Mouse (Mus musculus) liver, adult 2 months (tissue): Measurements from ENCODE around the gene Snx3. TPM values are rescaled to one million over a fixed set of nuclear protein-coding genes. Genes with fewer than 3 reads are reported as not detected.

Experiments used
- DNase-seq: peaks from one replicate; pipeline ENCODE4 v3.0.0-alpha.2; 2011; ENCODE audit warnings: low read depth, low spot score; ENCODE audit errors: extremely low read depth
- H3K27ac ChIP-seq: fragments of 200-500 bp; replicated peaks from 2 replicates; pipeline ENCODE4 v1.5.1; 2012; ENCODE audit warnings: low read depth, mild to moderate bottlenecking, control low read depth, inconsistent platforms, low read length; ENCODE audit not compliant: insufficient read depth
- H3K27me3 ChIP-seq: fragments of 200-500 bp; 2 replicates; pipeline ENCODE4 v1.6.1; 2012; ENCODE audit warnings: mild to moderate bottlenecking, moderate library complexity, low read length, inconsistent platforms; ENCODE audit not compliant: control insufficient read depth, insufficient read depth
- H3K36me3 ChIP-seq: fragments of 200-500 bp; 2 replicates; pipeline ENCODE4 v1.6.1; 2012; ENCODE audit warnings: low read length, inconsistent platforms; ENCODE audit not compliant: control insufficient read depth, insufficient read depth
- H3K4me1 ChIP-seq: fragments of 200-500 bp; 2 replicates; pipeline ENCODE4 v1.6.1; 2011; ENCODE audit warnings: low read length; ENCODE audit not compliant: control insufficient read depth, insufficient read depth
- H3K4me3 ChIP-seq: fragments of 200-500 bp; 2 replicates; pipeline ENCODE4 v1.5.1; 2011; ENCODE audit warnings: low read depth, mild to moderate bottlenecking, control low read depth, low read length, moderate library complexity; ENCODE audit not compliant: insufficient read depth
- H3K79me2 ChIP-seq: fragments of 200-500 bp; 2 replicates; pipeline ENCODE4 v1.6.1; 2012; ENCODE audit warnings: inconsistent platforms, mild to moderate bottlenecking, low read length, moderate library complexity; ENCODE audit not compliant: control insufficient read depth, insufficient read depth
- H3K9ac ChIP-seq: fragments of 200-500 bp; 2 replicates; pipeline ENCODE4 v1.6.1; 2012; ENCODE audit warnings: low read depth, mild to moderate bottlenecking, control low read depth, inconsistent platforms, low read length
- CTCF ChIP-seq: fragments of 200-500 bp; IDR thresholded peaks from 2 replicates; pipeline ENCODE4 v1.5.1; 2011; ENCODE audit warnings: low read depth, low read length, control low read depth
- POLR2A ChIP-seq: fragments of 200-500 bp; IDR thresholded peaks from 2 replicates; pipeline ENCODE4 v1.6.1; 2011; ENCODE audit warnings: low read length, control low read depth; ENCODE audit not compliant: insufficient read depth; ENCODE audit errors: extremely low read depth
- WGBS: fragments of 180-500 bp; shearing (Covaris S2); methylation state at CpG from one replicate; pipeline ENCODE4 v1.1.7; 2018; 5-methylcytosine and 5-hydroxymethylcytosine counted together
- polyA plus RNA-seq: library from polyadenylated mRNA; depleted of rRNA; stranded (reverse); fragments of >200 nt; gene quantifications from 2 replicates; pipeline ENCODE4 v1.2.3, GENCODE M21; 2012
- total RNA-seq: library from RNA; depleted of rRNA; stranded (reverse); fragments of >200 nt; gene quantifications from 2 replicates; pipeline ENCODE4 v1.2.3, GENCODE M21; 2014

Gene Snx3
- total and polyA plus RNA-seq, 2 experiments = 26.9 to 146 TPM

DNA sequence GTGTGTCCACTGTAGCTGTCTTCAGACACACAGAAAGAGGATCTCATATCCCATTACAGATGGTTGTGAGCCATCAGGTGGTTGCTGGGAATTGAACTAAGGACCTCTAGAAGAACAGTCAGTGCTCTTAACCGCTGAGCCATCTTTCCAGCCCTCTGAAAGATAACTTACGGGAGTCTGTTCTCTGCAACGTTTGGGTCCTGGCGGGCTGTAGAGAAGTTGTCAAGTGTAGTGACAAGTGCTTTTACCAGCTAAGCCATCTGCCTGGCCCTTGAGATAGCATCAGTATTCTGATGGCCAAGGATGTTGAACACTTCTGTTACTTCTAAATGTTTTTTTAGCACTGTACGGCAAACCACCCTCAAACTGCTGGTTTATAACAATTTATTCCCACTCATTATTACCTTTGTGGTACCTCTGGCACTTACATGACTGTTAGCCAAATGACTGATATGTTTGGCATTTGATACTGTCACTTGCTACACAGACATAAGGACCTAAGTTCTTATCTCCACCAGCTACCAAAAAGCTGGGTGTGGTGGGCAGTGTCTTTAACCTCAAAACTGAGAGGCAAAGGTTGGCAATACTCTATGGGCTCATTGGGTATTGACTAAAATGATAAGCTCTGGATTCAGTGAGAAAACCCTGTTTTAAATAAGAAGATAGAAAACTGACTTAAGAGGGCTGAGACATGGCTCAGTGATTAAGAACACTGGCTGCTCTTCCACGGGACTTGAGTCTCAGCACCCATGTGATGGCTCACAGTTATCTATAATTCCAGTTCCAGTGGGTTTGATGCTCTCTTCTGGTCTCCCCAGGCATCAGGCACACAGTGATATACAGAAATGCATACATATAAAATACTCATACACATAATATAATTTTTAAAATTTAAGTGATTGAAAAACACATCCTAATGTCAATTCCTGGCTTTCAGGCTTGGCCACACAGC is 9.6 kb downstream of the Snx3 start:
- no peak overlapping the region for H3K27ac ChIP-seq
- peaks cover 1% of the 10 kb centered on the region for H3K36me3 ChIP-seq
- H3K4me1 ChIP-seq = peaks cover 9% of the 10 kb centered on the region
- DNase-seq = no peak
- H3K4me3 ChIP-seq = no peak overlapping the region
- no peak overlapping the region for H3K9ac ChIP-seq
- WGBS = 93% methylated on average over 6 of the region's 6 CpGs
- H3K27me3 ChIP-seq = no peaks in the 10 kb centered on the region
- peaks cover 42% of the 10 kb centered on the region; the same call in 1 of the 2 replicates for H3K79me2 ChIP-seq
- TF ChIP-seq POLR2A = no peak

DNA sequence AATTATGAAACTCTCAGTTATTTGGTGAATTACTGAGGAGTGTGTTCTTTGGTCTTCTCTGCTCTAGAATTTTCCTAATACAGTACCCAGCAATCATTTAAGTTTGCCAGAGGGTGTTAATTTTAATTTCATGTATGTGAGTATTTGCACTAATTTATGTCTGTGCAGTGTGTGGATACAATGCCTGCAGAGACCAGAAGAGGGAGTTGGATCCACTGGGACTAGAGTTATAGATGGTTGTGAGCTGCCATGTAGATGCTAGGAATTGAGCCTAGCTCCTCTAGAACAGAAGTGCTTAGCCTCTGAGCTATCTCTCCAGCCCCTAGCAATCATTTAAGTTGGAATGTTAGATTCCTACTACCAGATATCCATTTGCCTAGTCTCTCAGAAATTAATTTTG is 12.3 kb downstream of the Snx3 start:
- H3K79me2 ChIP-seq = peaks cover 34% of the 10 kb centered on the region
- no peaks in the 10 kb centered on the region; the same call in 1 of the 2 replicates for H3K4me1 ChIP-seq
- no peak overlapping the region for H3K27ac ChIP-seq
- H3K27me3 ChIP-seq = no peaks in the 10 kb centered on the region
- H3K4me3 ChIP-seq = no peak overlapping the region
- TF ChIP-seq CTCF (no peak), POLR2A (no peak)
- DNase-seq = no peak
- peaks cover 2% of the 10 kb centered on the region for H3K36me3 ChIP-seq
- no peak overlapping the region for H3K9ac ChIP-seq

DNA sequence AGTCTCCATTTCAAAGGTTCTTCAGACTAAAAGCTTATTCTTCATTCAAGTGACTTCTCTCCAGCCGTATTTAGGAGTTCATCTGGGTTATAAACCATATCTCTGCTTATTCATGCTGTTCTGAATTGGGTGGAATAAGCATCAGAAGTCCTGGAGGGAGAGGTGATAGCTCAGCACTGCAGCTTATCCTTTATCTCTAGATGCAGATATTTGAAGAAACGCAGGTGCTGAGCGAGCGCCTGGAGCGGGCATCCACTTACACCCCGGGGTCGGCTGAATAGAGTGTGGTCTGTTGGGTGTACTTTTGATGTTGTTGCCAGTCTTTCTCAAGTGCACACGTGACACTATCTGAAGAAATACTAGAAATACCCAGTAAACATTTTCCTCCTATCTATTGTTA is 16.5 kb downstream of the Snx3 start:
- Histone ChIP-seq H3K79me2 (peaks cover 19% of the 10 kb centered on the region), H3K27ac (no peak overlapping the region), H3K9ac (no peak overlapping the region), H3K4me1 (peaks cover 8% of the 10 kb centered on the region; the same call in 1 of the 2 replicates), H3K36me3 (peaks cover 4% of the 10 kb centered on the region), H3K4me3 (no peak overlapping the region), H3K27me3 (no peaks in the 10 kb centered on the region)
- TF ChIP-seq CTCF (no peak), POLR2A (no peak)
- 84% methylated on average over 8 of the region's 8 CpGs for WGBS
- no peak for DNase-seq

DNA sequence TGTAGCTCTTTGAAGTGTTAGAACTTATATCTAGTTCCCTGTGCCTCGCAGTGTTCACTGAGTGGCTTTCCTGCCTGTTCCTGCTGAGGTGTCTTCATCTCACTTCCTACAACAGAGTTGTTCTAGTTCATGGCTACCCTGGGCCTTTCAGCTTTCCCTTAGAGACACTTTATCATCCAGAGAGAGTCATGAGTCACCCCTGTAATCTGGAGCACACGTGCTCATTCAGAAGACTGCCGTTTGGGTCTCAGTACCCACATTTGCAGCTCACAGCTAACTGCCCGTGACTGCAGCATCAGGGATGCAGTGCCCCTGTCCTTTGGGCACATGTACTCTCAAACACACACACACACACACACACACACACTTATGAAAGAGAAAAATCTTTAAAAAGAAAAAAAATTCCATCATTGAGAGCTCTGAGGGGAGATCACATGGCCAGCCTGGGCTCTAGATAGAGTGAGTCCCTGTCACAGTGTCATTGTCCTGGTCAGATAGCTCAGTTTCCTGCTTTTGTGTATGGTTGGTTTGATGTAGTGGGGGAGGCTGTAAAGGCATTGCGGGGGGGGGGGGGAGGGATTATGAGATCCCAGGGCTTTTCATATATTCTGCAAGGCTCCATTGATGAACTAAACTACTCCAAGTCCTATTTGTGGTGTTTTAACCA is 19.6 kb downstream of the Snx3 start:
- DNase-seq = no peak
- H3K9ac ChIP-seq = no peak overlapping the region

DNA sequence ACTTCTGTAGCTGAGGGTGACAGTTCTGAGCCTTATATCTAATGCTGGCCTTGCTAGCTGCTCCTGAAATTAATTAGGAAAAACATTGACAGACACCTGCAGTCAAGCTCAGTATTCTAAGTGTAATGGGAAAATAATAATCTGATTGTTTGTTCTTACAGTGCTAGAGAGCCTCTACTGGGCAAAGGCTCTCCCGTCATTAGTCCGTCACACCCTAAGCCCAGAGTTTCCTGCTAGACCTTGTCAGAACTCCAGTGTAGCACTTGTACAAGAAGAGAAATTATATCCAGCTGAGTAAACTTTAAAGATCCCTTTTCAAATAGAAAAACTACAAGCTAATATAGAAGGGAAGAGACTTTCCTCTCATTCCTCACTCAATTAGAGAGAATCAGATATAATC is 21.1 kb downstream of the Snx3 start:
- WGBS = 32% methylated on average over 2 of the region's 2 CpGs

More for the DNA sequence above, 19.6 kb downstream of the Snx3 start:
- H3K4me3 ChIP-seq = no peak overlapping the region
- peaks cover 8% of the 10 kb centered on the region for H3K4me1 ChIP-seq
- TF ChIP-seq POLR2A = no peak
- no peak for TF ChIP-seq CTCF
- peaks cover 12% of the 10 kb centered on the region for H3K36me3 ChIP-seq
- 79% methylated on average over 5 of the region's 5 CpGs for WGBS
- peaks cover 18% of the 10 kb centered on the region for H3K79me2 ChIP-seq
- H3K27ac ChIP-seq = 0 out of 2 replicates have a peak overlapping the region, but pooled peaks have one; percentile 5
- no peaks in the 10 kb centered on the region for H3K27me3 ChIP-seq

More for the DNA sequence above, 21.1 kb downstream of the Snx3 start:
- peak; percentile 42 for DNase-seq
- H3K9ac ChIP-seq = no peak overlapping the region
- H3K79me2 ChIP-seq = peaks cover 12% of the 10 kb centered on the region; the same call in 1 of the 2 replicates
- TF ChIP-seq CTCF (no peak), POLR2A (no peak)
- no peak overlapping the region for H3K27ac ChIP-seq
- H3K27me3 ChIP-seq = no peaks in the 10 kb centered on the region
- H3K36me3 ChIP-seq = peaks cover 15% of the 10 kb centered on the region; the same call in 1 of the 2 replicates
- H3K4me3 ChIP-seq = no peak overlapping the region
- H3K4me1 ChIP-seq = peaks cover 9% of the 10 kb centered on the region
